Mouse (Mus musculus): ENCODE data around the gene Maml1. TPM values are rescaled to one million over a fixed set of nuclear protein-coding genes. Genes with fewer than 3 reads are reported as not detected.

Maml1 gene
- total RNA-seq, 2 experiments from 2014 or later = 18.0 to 23.1 TPM

- DNase-seq (ENCODE audit: low spot score in 2 of 2) = no peak
These were observed 68.1 kb downstream of the Maml1 start for GRCm38 (mm10) chr11:50223783-50224662.

GRCm38 (mm10) chr11:50222559-50223276, 69.4 kb downstream of the Maml1 start:
- no peak for DNase-seq (ENCODE audit: low spot score in 2 of 2)

DNA sequence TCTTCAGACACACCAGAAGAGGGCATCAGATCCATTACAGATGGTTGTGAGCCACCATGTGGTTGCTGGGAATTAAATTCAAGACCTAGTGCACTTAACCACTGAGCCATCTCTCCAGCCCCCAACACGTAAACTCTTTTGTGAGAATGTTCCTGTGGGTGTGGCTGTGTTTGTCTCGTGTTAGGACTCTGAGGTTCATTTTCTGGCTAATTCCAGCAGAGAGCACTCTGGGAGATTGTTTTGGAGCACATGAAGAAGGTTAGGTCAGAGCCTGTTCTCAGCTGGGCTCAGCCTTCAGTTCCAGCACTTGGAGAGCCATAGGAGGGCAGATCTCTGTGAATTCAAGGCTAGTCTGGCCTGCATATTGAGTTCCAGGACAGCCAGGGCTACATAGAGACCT, 72.3 kb downstream of the Maml1 start:
- no peak for DNase-seq (ENCODE audit: low spot score in 2 of 2)

GRCm38 (mm10) chr11:50217811-50218210, 74.3 kb downstream of the Maml1 start:
- no peak for DNase-seq (ENCODE audit: low spot score in 2 of 2)

DNA sequence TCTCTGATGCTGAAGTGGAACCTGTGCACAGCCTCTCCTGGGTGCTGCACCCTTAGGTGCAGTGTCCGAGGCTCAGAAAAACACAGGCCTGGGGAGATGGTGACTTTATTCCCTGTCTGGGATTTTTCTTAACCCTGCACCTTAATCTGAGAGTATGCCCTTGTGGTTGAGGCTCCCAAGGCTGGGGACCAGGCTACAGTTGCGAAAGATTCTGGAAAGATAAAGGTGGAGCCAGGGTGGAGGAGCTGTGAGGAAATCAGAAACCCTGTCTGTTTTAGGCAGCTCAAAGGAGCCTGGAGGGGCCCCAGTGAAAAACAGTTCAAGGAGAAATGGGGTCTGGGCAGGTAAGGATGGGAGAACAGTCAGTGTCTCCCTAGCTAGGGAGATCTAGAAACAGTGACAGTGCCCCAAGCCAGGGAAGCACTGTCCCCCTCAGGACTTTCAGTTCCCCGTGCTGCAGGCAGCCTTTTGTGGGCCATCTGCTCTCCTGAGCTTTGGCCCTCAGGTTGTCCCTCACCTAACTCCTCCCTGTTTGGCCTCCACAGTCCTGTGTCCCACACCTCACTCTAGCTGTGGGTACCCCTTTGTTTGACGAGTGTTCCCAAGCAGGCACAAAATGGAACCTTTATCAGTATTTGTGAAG, 75.3 kb downstream of the Maml1 start:
- no peak for DNase-seq (ENCODE audit: low spot score in 2 of 2)

- no peak for DNase-seq (ENCODE audit: low spot score in 2 of 2)
These were observed 76.5 kb downstream of the Maml1 start for GRCm38 (mm10) chr11:50215633-50216032.

DNA sequence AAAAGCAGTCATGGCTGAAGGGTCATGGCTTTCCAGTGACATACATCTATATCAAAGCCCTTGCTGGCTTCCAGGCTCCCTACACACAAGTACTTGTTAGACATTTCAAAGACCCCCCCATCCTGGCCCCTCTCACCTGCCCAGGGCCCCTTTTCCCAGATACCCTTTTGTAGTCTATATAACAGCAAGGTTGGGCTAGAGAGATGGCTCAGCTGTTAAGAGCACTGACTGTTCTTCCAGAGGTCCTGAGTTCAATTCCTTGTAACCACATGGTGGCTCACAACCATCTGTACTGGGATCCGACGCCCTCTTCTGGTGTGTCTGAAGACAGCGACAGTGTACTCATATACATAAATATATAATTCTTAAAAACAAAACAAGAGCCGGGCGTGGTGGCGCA, 77.5 kb downstream of the Maml1 start:
- DNase-seq (ENCODE audit: low spot score in 2 of 2) = no peak

GRCm38 (mm10) chr11:50212848-50213758, 79.0 kb downstream of the Maml1 start:
- peak; percentile 74 to 84 for DNase-seq (ENCODE audit: low spot score in 2 of 2)

DNA sequence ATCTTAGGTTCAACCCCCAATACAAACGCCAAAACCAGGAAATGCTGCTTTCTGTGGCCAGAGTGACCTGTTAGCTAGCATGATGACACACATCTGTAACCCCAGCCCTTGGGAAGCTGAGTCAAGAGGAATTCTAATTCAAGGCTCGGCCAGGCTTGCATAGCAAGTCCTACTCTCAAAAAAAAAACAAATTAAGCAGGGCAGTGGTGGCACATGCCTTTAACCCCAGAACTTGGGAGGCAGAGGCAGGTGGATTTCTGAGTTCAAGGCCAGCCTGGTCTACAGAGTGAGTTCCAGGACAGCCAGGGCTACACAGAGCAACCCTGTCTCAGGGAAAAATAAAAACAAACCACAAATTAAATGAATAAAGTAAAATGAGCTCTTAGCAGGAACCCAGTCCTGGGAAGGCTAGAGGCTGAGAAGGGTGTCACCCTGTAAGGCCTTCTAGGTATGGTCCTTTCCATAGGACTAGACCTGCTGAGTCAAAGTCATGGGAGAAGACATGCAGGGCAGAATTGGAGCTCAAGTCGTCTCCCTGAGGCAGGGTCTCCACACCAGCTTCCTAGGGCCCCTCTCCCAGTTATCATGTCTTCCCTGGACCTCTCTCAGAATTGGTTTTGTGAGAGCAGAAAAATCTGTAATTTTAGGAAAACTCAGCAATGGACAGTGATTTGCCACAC, 79.9 kb downstream of the Maml1 start:
- DNase-seq (ENCODE audit: low spot score in 2 of 2) = no peak

DNA sequence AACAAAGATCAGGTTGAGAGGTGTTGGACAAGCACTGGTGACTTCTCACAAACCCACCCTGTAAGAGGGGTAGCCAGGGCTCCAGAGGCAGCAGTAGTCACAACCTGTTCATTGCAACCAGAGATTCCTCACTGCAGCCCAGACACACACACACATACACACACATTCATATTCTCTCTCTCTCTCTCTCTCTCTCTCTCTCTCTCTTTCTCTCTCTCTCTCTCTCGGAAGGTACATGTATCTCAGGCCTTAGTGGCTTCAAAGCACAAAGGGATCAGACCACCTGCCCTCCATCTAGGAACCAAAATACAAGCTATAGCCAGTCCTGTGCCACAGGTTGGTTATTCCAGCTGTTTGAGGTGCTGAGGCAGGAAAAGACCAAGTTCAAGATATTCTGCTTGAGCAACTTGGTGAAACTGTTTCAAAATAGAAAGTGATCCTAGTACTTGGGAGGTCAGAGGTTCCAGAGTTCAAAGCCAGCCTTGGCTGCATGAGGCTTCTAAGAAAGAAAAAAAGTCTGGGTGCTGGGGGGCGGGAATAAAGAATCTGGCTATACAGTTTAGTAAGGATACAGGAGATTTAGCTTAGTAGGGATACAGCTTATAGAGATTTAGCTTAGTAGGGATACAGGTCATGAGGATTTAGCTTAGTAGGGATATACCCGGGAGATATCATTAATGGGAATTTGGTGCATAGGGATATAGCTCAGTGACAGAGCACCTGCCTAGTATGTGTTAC, 80.6 kb downstream of the Maml1 start:
- no peak for DNase-seq (ENCODE audit: low spot score in 2 of 2)

GRCm38 (mm10) chr11:50210505-50211151, 81.5 kb downstream of the Maml1 start, which contains the start of the genes Sqstm1 and Mgat4b:
Sqstm1 (minus strand) TSS chr11:50210827.
Mgat4b (plus strand) TSS chr11:50210890.
- DNase-seq (ENCODE audit: low spot score in 2 of 2) = peak; percentile 93 to 94

DNA sequence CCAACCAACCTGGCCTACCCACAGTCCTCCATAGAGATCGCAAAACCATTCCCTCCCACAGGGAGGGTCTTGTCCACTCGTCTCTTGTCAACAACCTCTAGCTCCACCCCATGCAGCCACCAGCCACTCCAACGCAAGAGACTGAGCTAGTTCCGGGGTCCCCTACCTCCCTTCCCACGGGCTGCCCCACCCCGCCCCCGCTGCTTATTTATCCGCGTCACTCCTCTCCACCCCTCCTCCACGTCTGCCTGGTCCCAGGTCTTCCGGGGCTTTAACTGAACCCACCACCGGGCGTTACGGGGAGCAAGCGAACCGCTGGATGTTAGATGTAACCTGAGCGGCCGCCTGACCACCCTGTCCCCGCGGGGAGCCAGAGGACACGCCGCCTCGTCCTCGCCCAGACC, 82.0 kb downstream of the Maml1 start:
- peak; percentile 72 to 74 for DNase-seq (ENCODE audit: low spot score in 2 of 2)

DNA sequence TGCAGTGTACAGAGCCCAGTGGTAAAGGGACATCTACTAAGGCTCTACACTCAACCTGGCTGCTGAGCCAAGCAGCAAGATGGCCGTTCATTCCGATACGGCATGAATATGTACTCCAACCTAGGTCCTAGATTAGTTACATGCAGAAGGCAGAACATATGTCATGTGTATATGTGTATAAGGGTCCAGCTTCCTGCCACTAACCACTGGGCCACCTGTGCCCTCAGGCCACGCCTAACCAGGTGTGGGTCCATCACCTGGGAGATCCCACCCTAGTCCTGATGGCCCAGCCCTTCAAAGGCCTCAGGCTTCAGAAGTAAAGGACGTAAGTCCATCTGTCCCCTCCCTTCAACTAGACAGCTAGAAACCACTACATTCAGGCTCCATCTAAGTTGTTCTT, 84.1 kb downstream of the Maml1 start:
- DNase-seq (ENCODE audit: low spot score in 2 of 2) = no peak

- DNase-seq (ENCODE audit: low spot score in 2 of 2) = no peak
These were observed 84.8 kb downstream of the Maml1 start for GRCm38 (mm10) chr11:50207344-50207743.

GRCm38 (mm10) chr11:50206037-50206436, 86.1 kb downstream of the Maml1 start:
- DNase-seq (ENCODE audit: low spot score in 2 of 2) = no peak

Data from adrenal gland, adult 18-20 months (tissue).